Mouse (Mus musculus) CH12.LX (cell line): ENCODE measurements at regions not wholly inside any gene's neighbourhood (a gene's known extent, or its start where the extent isn't known, plus 50 kb on each side); places are given as distances from the start of the nearest gene placed in this dataset.

Experiments used
- DNase-seq: peaks from one replicate; pipeline ENCODE4 v3.0.0-alpha.2; 2013; ENCODE audit errors: extremely low read depth
- H3K27ac ChIP-seq: 2 replicates; pipeline ENCODE4 v1.5.1; 2012; ENCODE audit warnings: low read depth, mild to moderate bottlenecking, control low read depth, moderate library complexity; ENCODE audit not compliant: insufficient read depth
- H3K27me3 ChIP-seq: replicated peaks from 2 replicates; pipeline ENCODE3; 2012; ENCODE audit warnings: inconsistent platforms
- H3K36me3 ChIP-seq, 2 experiments: replicated peaks in 1 of 2; 2 replicates each; pipeline versions ENCODE3 to v1.6.1; 2012; ENCODE audit warnings: inconsistent platforms in 1 of 2, low read length in 1 of 2, mild to moderate bottlenecking in 1 of 2, mixed read lengths in 1 of 2, moderate library complexity in 1 of 2; ENCODE audit not compliant: control insufficient read depth in 1 of 2, insufficient read depth in 1 of 2
- H3K4me1 ChIP-seq, 2 experiments: 2 replicates each; pipeline ENCODE4 v1.6.1; 2012; ENCODE audit warnings: inconsistent platforms in 1 of 2, moderate library complexity in 1 of 2; ENCODE audit not compliant: insufficient read depth in 2 of 2, control insufficient read depth in 1 of 2
- H3K4me2 ChIP-seq: 2 replicates; pipeline ENCODE4 v1.6.1; 2012; ENCODE audit warnings: low read depth, mild to moderate bottlenecking, control low read depth; ENCODE audit not compliant: poor library complexity, insufficient read depth, severe bottlenecking
- H3K4me3 ChIP-seq, 3 experiments: fragments of 150-350 bp in 1 of 3; sonication (generic) in 1 of 3; replicated peaks in 1 of 3; 2 replicates each; pipeline versions ENCODE3 to v1.5.1; 2011 to 2012; ENCODE audit warnings: low read depth in 2 of 3, low read length in 2 of 3, mild to moderate bottlenecking in 2 of 3, moderate library complexity in 2 of 3, control low read depth in 1 of 3, improper control_type of control experiment in 1 of 3, inconsistent platforms in 1 of 3, mixed read lengths in 1 of 3; ENCODE audit not compliant: poor library complexity in 1 of 3
- H3K79me2 ChIP-seq: replicated peaks from 2 replicates; pipeline ENCODE4 v1.6.1; 2012; ENCODE audit warnings: mild to moderate bottlenecking, moderate library complexity; ENCODE audit not compliant: control insufficient read depth, poor library complexity, insufficient read depth, severe bottlenecking; ENCODE audit errors: extremely low read depth
- H3K9ac ChIP-seq: 2 replicates; pipeline ENCODE4 v1.6.1; 2012; ENCODE audit warnings: low read depth, mild to moderate bottlenecking, control low read depth, moderate library complexity; ENCODE audit not compliant: insufficient read depth
- H3K9me3 ChIP-seq: replicated peaks from 2 replicates; pipeline ENCODE3; 2012; ENCODE audit warnings: low read length, inconsistent platforms, mixed read lengths
- BHLHE40 ChIP-seq: IDR thresholded peaks from 2 replicates; pipeline ENCODE4 v1.6.1; 2011; ENCODE audit warnings: mild to moderate bottlenecking, low read depth, low read length, improper control_type of control experiment
- CHD1 ChIP-seq: IDR thresholded peaks from 2 replicates; pipeline ENCODE4 v1.6.1; 2012; ENCODE audit warnings: low read depth, low read length, improper control_type of control experiment, inconsistent platforms
- CHD2 ChIP-seq: IDR thresholded peaks from 2 replicates; pipeline ENCODE4 v1.6.1; 2011; ENCODE audit warnings: low read length, improper control_type of control experiment
- CTCF ChIP-seq, 2 experiments: IDR thresholded peaks in 1 of 2; conservative IDR thresholded peaks in 1 of 2; 2 replicates each; pipeline ENCODE4 v1.5.1; 2011 to 2012; ENCODE audit warnings: low read depth in 2 of 2, low read length in 2 of 2, improper control_type of control experiment in 1 of 2, inconsistent platforms in 1 of 2, mild to moderate bottlenecking in 1 of 2, moderate library complexity in 1 of 2
- ELF1 ChIP-seq: IDR thresholded peaks from 2 replicates; pipeline ENCODE4 v1.6.1; 2014; ENCODE audit warnings: low read depth, mild to moderate bottlenecking, inconsistent platforms, low read length, improper control_type of control experiment
- ETS1 ChIP-seq: conservative IDR thresholded peaks from 2 replicates; pipeline ENCODE4 v1.6.1; 2012; ENCODE audit warnings: low read depth, mild to moderate bottlenecking, inconsistent platforms, low read length, improper control_type of control experiment, moderate library complexity
- HCFC1 ChIP-seq: IDR thresholded peaks from 2 replicates; pipeline ENCODE4 v1.6.1; 2012; ENCODE audit warnings: low read depth, mild to moderate bottlenecking, inconsistent platforms, low read length, improper control_type of control experiment
- JUN ChIP-seq: IDR thresholded peaks from 2 replicates; pipeline ENCODE4 v1.6.1; 2011; ENCODE audit warnings: low read depth, mild to moderate bottlenecking, low read length, improper control_type of control experiment, moderate library complexity; ENCODE audit not compliant: insufficient read depth
- KAT2A ChIP-seq: IDR thresholded peaks from 2 replicates; pipeline ENCODE4 v1.6.1; 2012; ENCODE audit warnings: low read length, improper control_type of control experiment, inconsistent platforms; ENCODE audit not compliant: insufficient replicate concordance
- MAFK ChIP-seq: IDR thresholded peaks from 2 replicates; pipeline ENCODE4 v1.6.1; 2011; ENCODE audit warnings: low read length, improper control_type of control experiment; ENCODE audit not compliant: insufficient replicate concordance
- MEF2A ChIP-seq: IDR thresholded peaks from 2 replicates; pipeline ENCODE4 v1.6.1; 2014; ENCODE audit warnings: low read depth, mild to moderate bottlenecking, inconsistent platforms, low read length, improper control_type of control experiment, borderline replicate concordance
- MXI1 ChIP-seq: IDR thresholded peaks from 2 replicates; pipeline ENCODE4 v1.6.1; 2011; ENCODE audit warnings: mild to moderate bottlenecking, low read depth, low read length, improper control_type of control experiment
- MYC ChIP-seq: IDR thresholded peaks from 2 replicates; pipeline ENCODE4 v1.6.1; 2011; ENCODE audit warnings: low read depth, mild to moderate bottlenecking, improper control_type of control experiment, low read length
- NELFE ChIP-seq: IDR thresholded peaks from 2 replicates; pipeline ENCODE4 v1.6.1; 2011; ENCODE audit warnings: low read depth, low read length, improper control_type of control experiment
- NRF1 ChIP-seq: IDR thresholded peaks from 2 replicates; pipeline ENCODE4 v1.6.1; 2014; ENCODE audit warnings: low read depth, mild to moderate bottlenecking, inconsistent platforms, low read length, improper control_type of control experiment, moderate library complexity
- PAX5 ChIP-seq: IDR thresholded peaks from 2 replicates; pipeline ENCODE4 v1.6.1; 2012; ENCODE audit warnings: low read length, inconsistent platforms, mixed read lengths
- POLR2A ChIP-seq: IDR thresholded peaks from 2 replicates; pipeline ENCODE4 v1.6.1; 2011; ENCODE audit warnings: low read depth, mild to moderate bottlenecking, improper control_type of control experiment, low read length
- RAD21 ChIP-seq: IDR thresholded peaks from 2 replicates; pipeline ENCODE4 v1.6.1; 2011; ENCODE audit warnings: low read depth, mild to moderate bottlenecking, low read length, improper control_type of control experiment, moderate library complexity
- RCOR1 ChIP-seq: conservative IDR thresholded peaks from 2 replicates; pipeline ENCODE4 v1.6.1; 2012; ENCODE audit warnings: low read depth, mild to moderate bottlenecking, inconsistent platforms, low read length, improper control_type of control experiment
- SIN3A ChIP-seq: IDR thresholded peaks from 2 replicates; pipeline ENCODE4 v1.6.1; 2012; ENCODE audit warnings: low read length, improper control_type of control experiment, inconsistent platforms
- UBTF ChIP-seq: IDR thresholded peaks from 2 replicates; pipeline ENCODE4 v1.6.1; 2012; ENCODE audit warnings: low read depth, mild to moderate bottlenecking, inconsistent platforms, low read length, improper control_type of control experiment, moderate library complexity
- USF1 ChIP-seq: IDR thresholded peaks from 2 replicates; pipeline ENCODE4 v1.6.1; 2014; ENCODE audit warnings: low read depth, mild to moderate bottlenecking, inconsistent platforms, low read length, improper control_type of control experiment
- USF2 ChIP-seq: conservative IDR thresholded peaks from 2 replicates; pipeline ENCODE4 v1.6.1; 2011; ENCODE audit warnings: low read depth, low read length, improper control_type of control experiment
- ZKSCAN1 ChIP-seq: IDR thresholded peaks from 2 replicates; pipeline ENCODE4 v1.6.1; 2012; ENCODE audit warnings: low read depth, inconsistent platforms, low read length, improper control_type of control experiment, borderline replicate concordance
- dilution Hi-C: fragments of 300-500 bp; cut with MboI; formaldehyde crosslinking; loops from 2 replicates; pipeline ENCODE4 v1.14.3; 2020; ENCODE audit warnings: low sequenced_read_pairs; ENCODE audit not compliant: extremely low pct_unique_long_range_greater_than_20kb, extremely low pct_ligation_motif_present
- in situ Hi-C: fragments of 300-500 bp; cut with MboI; formaldehyde crosslinking; loops from 3 replicates; pipeline ENCODE4 v1.14.3; 2019; ENCODE audit warnings: low sequenced_read_pairs, low pct_ligation_motif_present, low pct_unique_long_range_greater_than_20kb, mixed read lengths

DNA sequence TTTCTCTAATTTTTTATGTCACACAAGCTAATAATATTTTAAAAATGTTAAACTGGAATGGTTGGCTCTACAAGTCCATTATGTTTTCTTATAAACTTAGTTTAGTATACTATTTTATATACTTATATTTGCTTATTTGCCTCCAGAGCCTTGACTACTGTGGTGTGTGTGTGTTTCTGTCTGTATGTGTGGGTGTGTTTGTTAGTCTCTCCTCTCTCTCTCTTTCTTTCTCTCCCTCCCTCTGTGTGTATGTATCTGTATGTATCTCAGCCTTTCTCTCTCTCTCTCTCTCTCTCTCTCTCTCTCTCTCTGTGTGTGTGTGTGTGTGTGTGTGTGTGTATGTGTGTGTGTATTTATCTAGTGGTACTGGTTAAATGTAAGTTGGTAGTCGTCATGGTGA lies 1245.3 kb upstream of the Slc10a2 start:
- Histone ChIP-seq H3K9me3 (peaks cover 14% of the 10 kb centered on the region), H3K27ac (no peak overlapping the region), H3K4me2 (no peak overlapping the region), H3K9ac (no peak overlapping the region), H3K79me2 (no peaks in the 10 kb centered on the region), H3K4me3 (no peak overlapping the region), H3K4me1 (no peaks in the 10 kb centered on the region), H3K36me3 (no peaks in the 10 kb centered on the region), H3K27me3 (no peaks in the 10 kb centered on the region)
- dilution Hi-C loops = no loop called here
- TF ChIP-seq KAT2A (no peak), CHD1 (no peak), BHLHE40 (no peak), MEF2A (no peak), CHD2 (no peak), HCFC1 (no peak), USF1 (no peak), JUN (no peak), CTCF (conservative IDR thresholded peaks at IDR 0.05 in 1 of 2, IDR thresholded peaks at IDR 0.05 in 1 of 2; ENCODE audit: low read depth in 2 of 2, low read length in 2 of 2) (no peak), MAFK (no peak), NRF1 (no peak), USF2 (no peak), MXI1 (no peak), ELF1 (no peak)
- in situ Hi-C loops = no loop called here
- DNase-seq = no peak

DNA sequence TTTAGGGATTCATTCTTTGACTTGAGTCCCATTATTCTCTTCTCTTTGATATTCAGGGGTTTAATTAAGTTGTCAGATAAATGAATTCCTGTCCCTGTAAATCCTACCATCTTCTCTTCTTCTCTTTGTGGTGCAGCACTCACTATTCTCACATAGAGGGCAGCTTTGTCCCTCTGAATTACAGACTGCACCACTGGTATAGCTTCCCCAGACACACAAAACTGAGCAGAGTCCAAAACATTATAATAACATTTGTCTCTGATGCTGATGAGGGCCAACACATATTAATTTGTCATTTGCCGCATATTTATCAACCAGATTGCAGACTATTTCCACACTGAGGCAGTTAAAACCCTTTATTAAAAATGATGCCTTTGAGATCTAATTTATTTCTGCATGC lies 1244.9 kb upstream of the Slc10a2 start:
- no peak for DNase-seq
- no peak overlapping the region for H3K27ac ChIP-seq
- in situ Hi-C loops = no loop called here
- H3K4me2 ChIP-seq = no peak overlapping the region
- H3K9me3 ChIP-seq = peaks cover 14% of the 10 kb centered on the region
- no peaks in the 10 kb centered on the region for H3K36me3 ChIP-seq
- dilution Hi-C loops = no loop called here
- no peaks in the 10 kb centered on the region for H3K79me2 ChIP-seq
- TF ChIP-seq JUN (no peak), CTCF (conservative IDR thresholded peaks at IDR 0.05 in 1 of 2, IDR thresholded peaks at IDR 0.05 in 1 of 2; ENCODE audit: low read depth in 2 of 2, low read length in 2 of 2) (no peak), ETS1 (no peak), KAT2A (no peak), RCOR1 (no peak), NELFE (no peak), NRF1 (no peak), MXI1 (no peak), ZKSCAN1 (no peak), RAD21 (no peak), MYC (no peak), UBTF (no peak), USF1 (no peak), PAX5 (no peak), POLR2A (no peak), SIN3A (no peak)
- H3K4me1 ChIP-seq = no peaks in the 10 kb centered on the region
- no peak overlapping the region for H3K4me3 ChIP-seq
- H3K27me3 ChIP-seq = no peaks in the 10 kb centered on the region
- no peak overlapping the region for H3K9ac ChIP-seq
